16 mouse cellular contexts compared by ENCODE assay signal in genomic region chr10:120759883-120760282, GRCm38 (mm10).
"Had no signal": no experiment of that assay in that cellular context is flagged by ENCODE, and none has a peak within 500 bp of the region (broad histone marks: within the 10 kb centered on the region; RNA-seq: fewer than 3 reads in every experiment).

No protein-coding gene starts in this region.

- H3K4me2 ChIP-seq: neural tube, embryonic 13.5 days; neural tube, embryonic 15.5 days; stomach, embryonic 15.5 days had no signal

- H3K9ac ChIP-seq: neural tube, embryonic 13.5 days; neural tube, embryonic 15.5 days; stomach, embryonic 15.5 days had no signal

- DNase-seq: retina, postnatal 1 day; right cerebral cortex, adult 18-20 months; right cerebral cortex, postnatal 14 days; right cerebral cortex, postnatal 25 days; right cerebral cortex, postnatal 4 days; spleen, adult 18-20 months; thymus, adult 18-20 months; thymus, adult 2 months; thymus, postnatal 14 days; thymus, postnatal 25 days; thymus, postnatal 36 days; thymus, postnatal 4 days had no signal

- H3K9me3 ChIP-seq: stomach, embryonic 15.5 days had no signal

- H3K36me3 ChIP-seq: neural tube, embryonic 13.5 days; neural tube, embryonic 15.5 days; stomach, embryonic 15.5 days had no signal

- H3K27ac ChIP-seq: neural tube, embryonic 13.5 days; neural tube, embryonic 15.5 days; stomach, embryonic 15.5 days; stomach, postnatal 0 days had no signal

- H3K27me3 ChIP-seq: neural tube, embryonic 13.5 days; neural tube, embryonic 15.5 days; stomach, embryonic 15.5 days had no signal

- H3K4me3 ChIP-seq: neural tube, embryonic 13.5 days; neural tube, embryonic 15.5 days; stomach, embryonic 15.5 days had no signal
